Mouse (Mus musculus) layer of hippocampus, postnatal 14 days (tissue): Measurements from ENCODE around the gene Ncoa7. TPM values are rescaled to one million over a fixed set of nuclear protein-coding genes. Genes with fewer than 3 reads are reported as not detected.
A peak's percentile ranks its signal among the peaks of the same experiment; 100 is the strongest.

Source experiments
- DNase-seq, 2 experiments: peaks; one replicate each; pipeline ENCODE4 v3.0.0; 2021 to 2022; ENCODE audit warnings: low spot score in 2 of 2, mixed read lengths in 1 of 2
- total RNA-seq, 2 experiments: library from RNA; stranded (reverse); gene quantifications; 2 replicates each; pipeline ENCODE4 v1.2.3; 2021

Ncoa7 gene
- total RNA-seq, 2 experiments from 2014 or later, result 92.7 to 102 TPM

- DNase-seq, result peak; percentile 88 to 92
These were observed 202.6 kb downstream of the Ncoa7 start, which contains the start of gene Trmt11 for GRCm38 (mm10) chr10:30600542-30600966. Gene Trmt11, minus strand, starts transcription at chr10:30600749.

DNA sequence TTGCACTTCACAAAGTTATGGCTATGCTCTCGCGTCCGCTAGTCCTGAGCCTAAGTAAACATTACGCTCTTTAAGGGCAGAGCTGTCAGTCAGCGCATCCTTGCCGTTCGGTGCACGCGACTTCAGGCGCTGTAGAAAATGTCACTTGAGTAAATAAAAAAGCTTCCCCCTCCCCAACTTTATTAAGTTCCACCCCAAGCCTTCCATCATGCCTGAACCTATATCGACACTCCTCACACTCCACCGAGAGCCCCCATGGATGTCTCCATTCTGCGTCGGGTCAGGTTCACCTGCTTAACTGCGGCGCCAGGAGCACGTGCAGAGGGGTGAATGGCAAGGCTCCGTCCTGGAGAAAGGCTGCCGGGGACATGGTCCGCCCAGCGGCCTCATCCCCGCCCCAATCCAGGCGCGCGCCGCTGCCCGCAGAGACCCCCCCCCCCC lies 203.0 kb downstream of the Ncoa7 start:
- DNase-seq, result no peak

GRCm38 (mm10) chr10:30587037-30587436 lies 216.1 kb downstream of the Ncoa7 start:
- DNase-seq, result peak in 1 of 2 experiments; percentile 28

- DNase-seq, result no peak
These were observed 217.4 kb downstream of the Ncoa7 start for GRCm38 (mm10) chr10:30585691-30586090.

Other genes starting within 250 kb of the Ncoa7 start
- 1 to 10 TPM; 6.2 to 7.5 TPM for gene Trmt11, start 202.6 kb downstream of the Ncoa7 start, total RNA-seq
- 10 to 100 TPM; 37.9 to 38.2 TPM for gene Hint3, start 173.7 kb downstream of the Ncoa7 start, total RNA-seq
- 1 to 10 TPM; 5.5 to 6.9 TPM for gene Hey2, start 39.5 kb upstream of the Ncoa7 start, total RNA-seq